Mouse (Mus musculus): ENCODE results near the gene Trat1.

The Trat1 gene

GRCm38 (mm10) chr16:48716343-48716742 is 55.5 kb downstream of the Trat1 start:
- DNase-seq: no peak

- DNase-seq: no peak
Observed at GRCm38 (mm10) chr16:48701896-48702295, 69.9 kb downstream of the Trat1 start.
